Mouse (Mus musculus) liver, embryonic 13.5 days (tissue): ENCODE results near the gene Olfr1221. TPM values are rescaled to one million over a fixed set of nuclear protein-coding genes. Genes with fewer than 3 reads are reported as not detected.

Source experiments
- polyA plus RNA-seq: library from polyadenylated mRNA; unstranded; fragments of >200 nt; fragmentation: Nextera tagmentation; extraction: Ambion mirVana; gene quantifications from 2 replicates; pipeline ENCODE4 v1.2.1, GENCODE M21; 2015

The Olfr1221 gene
- polyA plus RNA-seq, 1 experiment from 2014 or later, result not detected

Other genes starting within 250 kb of the Olfr1221 start
- gene Olfr1208, start 215.0 kb downstream of the Olfr1221 start, polyA plus RNA-seq, result not detected in 2 replicates
- not detected in 2 replicates for gene Olfr1209, start 202.1 kb downstream of the Olfr1221 start, polyA plus RNA-seq
- gene Olfr1211, start 179.2 kb downstream of the Olfr1221 start, polyA plus RNA-seq, result not detected in 2 replicates
- gene Olfr1212, start 163.3 kb downstream of the Olfr1221 start, polyA plus RNA-seq, result not detected in 2 replicates
- not detected in 2 replicates for gene Gm13762, start 137.0 kb downstream of the Olfr1221 start, polyA plus RNA-seq
- not detected in 2 replicates for gene Olfr1214, start 124.6 kb downstream of the Olfr1221 start, polyA plus RNA-seq
- gene Olfr1215, start 110.3 kb downstream of the Olfr1221 start, polyA plus RNA-seq, result not detected in 2 replicates
- not detected in 2 replicates for gene Olfr1216, start 98.9 kb downstream of the Olfr1221 start, polyA plus RNA-seq
- not detected in 2 replicates for gene Olfr1217, start 85.2 kb downstream of the Olfr1221 start, polyA plus RNA-seq
- not detected in 2 replicates for gene Olfr1218, start 56.1 kb downstream of the Olfr1221 start, polyA plus RNA-seq
- gene Olfr1219, start 33.8 kb downstream of the Olfr1221 start, polyA plus RNA-seq, result not detected in 2 replicates
- not detected in 2 replicates for gene Olfr1220, start 10.4 kb downstream of the Olfr1221 start, polyA plus RNA-seq
- gene Olfr1222, start 15.8 kb upstream of the Olfr1221 start, polyA plus RNA-seq, result not detected in 2 replicates
- gene Olfr1223, start 34.3 kb upstream of the Olfr1221 start, polyA plus RNA-seq, result not detected in 2 replicates
- gene Olfr1224-ps1, start 46.8 kb upstream of the Olfr1221 start, polyA plus RNA-seq, result not detected in 2 replicates
- not detected in 2 replicates for gene Olfr1225, start 57.4 kb upstream of the Olfr1221 start, polyA plus RNA-seq
- gene Olfr1226, start 82.8 kb upstream of the Olfr1221 start, polyA plus RNA-seq, result not detected in 2 replicates
- gene Olfr1228, start 136.8 kb upstream of the Olfr1221 start, polyA plus RNA-seq, result not detected in 2 replicates
- gene Olfr1229, start 170.7 kb upstream of the Olfr1221 start, polyA plus RNA-seq, result not detected in 2 replicates
- not detected in 2 replicates for gene Olfr1230, start 180.0 kb upstream of the Olfr1221 start, polyA plus RNA-seq
- gene Olfr1231, start 189.8 kb upstream of the Olfr1221 start, polyA plus RNA-seq, result not detected in 2 replicates
- gene Olfr1232, start 212.4 kb upstream of the Olfr1221 start, polyA plus RNA-seq, result not detected in 2 replicates
- gene Olfr1233, start 225.1 kb upstream of the Olfr1221 start, polyA plus RNA-seq, result not detected in 2 replicates
- gene Olfr1234, start 247.6 kb upstream of the Olfr1221 start, polyA plus RNA-seq, result not detected in 2 replicates